Mouse (Mus musculus): Measurements from ENCODE around the gene Frat2.

DNA sequence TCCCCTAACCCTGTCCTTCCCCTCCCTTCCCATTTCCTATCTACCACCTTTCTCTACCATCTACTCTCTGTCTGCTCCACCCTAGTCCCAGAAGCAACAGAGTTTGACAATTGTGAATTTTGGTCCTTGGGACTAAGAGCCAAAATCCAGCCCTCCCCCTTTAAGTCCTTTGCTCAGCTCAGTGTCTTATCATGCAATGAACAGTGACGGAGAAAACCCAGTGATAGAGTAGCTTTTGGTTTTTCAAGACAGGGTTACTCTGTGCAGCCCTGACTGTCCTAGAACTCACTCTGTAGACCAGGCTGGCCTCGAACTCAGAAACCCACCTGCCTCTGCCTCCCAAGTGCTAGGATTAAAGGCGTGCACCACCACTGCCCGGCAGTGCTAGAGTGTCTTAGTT is 34.6 kb downstream of the Frat2 start:
- TF ChIP-seq POLR2A (IDR thresholded peaks at IDR 0.05; ENCODE audit: insufficient read depth, low read depth, low read length): no peak
- no peak for TF ChIP-seq CTCF (IDR thresholded peaks at IDR 0.05)
